8 mouse cellular contexts compared by ENCODE assay signal in genomic region chr13:93302846-93303562, GRCm38 (mm10). TPM values are rescaled to one million over a fixed set of nuclear protein-coding genes. Genes with fewer than 3 reads are reported as not detected.
DNase-seq lines count a peak whose midpoint lies in the region; ATAC-seq and TF ChIP-seq lines count a peak whose summit lies in the region.

No protein-coding gene starts in this region.

- H3K9ac ChIP-seq in heart, embryonic 11.5 days (ENCODE audit: low read depth, low read length), result peak overlapping the region; percentile 96
- H3K9ac ChIP-seq in CH12.LX (ENCODE audit: insufficient read depth, low read depth), result peak overlapping the region; percentile 68
- peak overlapping the region; percentile 91 for H3K9ac ChIP-seq in forebrain, embryonic 14.5 days (ENCODE audit: low read length)

- no peak; the same call in 1 of the 2 replicates for TF ChIP-seq POLR2A in CH12.LX (IDR thresholded peaks at IDR 0.05; ENCODE audit: low read depth, low read length)

- peak overlapping the region; percentile 98 for H3K27ac ChIP-seq in heart, embryonic 11.5 days (ENCODE audit: low read depth, low read length)
- H3K27ac ChIP-seq in CH12.LX (ENCODE audit: insufficient read depth, low read depth), result peak overlapping the region; percentile 84
- peak overlapping the region; percentile 97 for H3K27ac ChIP-seq in forebrain, embryonic 14.5 days (ENCODE audit: low read depth, low read length)
- peak overlapping the region; percentile 69 for H3K27ac ChIP-seq in macrophage

- WGBS in heart, embryonic 11.5 days (ENCODE audit: insufficient replicate concordance), result 14% methylated on average over 19 of the region's 19 CpGs
- 10% methylated on average over 19 of the region's 19 CpGs for WGBS in forebrain, embryonic 14.5 days
- WGBS in macrophage (ENCODE audit: missing documents), result 21% methylated on average over 19 of the region's 19 CpGs

- in situ Hi-C loops in CH12.LX (cut with MboI; ENCODE audit: low pct_ligation_motif_present, low pct_unique_long_range_greater_than_20kb, low sequenced_read_pairs), result no loop called here

- no peak for TF ChIP-seq CTCF in CH12.LX (conservative IDR thresholded peaks at IDR 0.05 in 1 of 2, IDR thresholded peaks at IDR 0.05 in 1 of 2; ENCODE audit: low read depth in 2 of 2, low read length in 2 of 2)

- peak overlapping the region; percentile 94 for H3K4me3 ChIP-seq in heart, embryonic 11.5 days (ENCODE audit: low read depth, low read length)
- H3K4me3 ChIP-seq in CH12.LX (replicated peaks in 1 of 3; ENCODE audit: low read depth in 2 of 3, low read length in 2 of 3, poor library complexity in 1 of 3) (peak overlapping the region; percentile 65 to 92 (median 71)), macrophage (ENCODE audit: inconsistent target) (peak overlapping the region; percentile 74)
- H3K4me3 ChIP-seq in forebrain, embryonic 14.5 days (ENCODE audit: low read depth, low read length), result peak overlapping the region; percentile 80

- TF ChIP-seq EP300 in CH12.LX (IDR thresholded peaks at IDR 0.05; ENCODE audit: low read length), result no peak

- no peaks in the 10 kb centered on the region for H3K36me3 ChIP-seq in heart, embryonic 11.5 days (ENCODE audit: control insufficient read depth, insufficient read depth, low read length)
- H3K36me3 ChIP-seq in CH12.LX (replicated peaks in 1 of 2; ENCODE audit: control insufficient read depth in 1 of 2, insufficient read depth in 1 of 2, low read length in 1 of 2), result peaks cover 0 to 3% of the 10 kb centered on the region in 2 experiments
- no peaks in the 10 kb centered on the region for H3K36me3 ChIP-seq in forebrain, embryonic 14.5 days (ENCODE audit: control insufficient read depth, insufficient read depth, low read length)
- H3K36me3 ChIP-seq in macrophage (ENCODE audit: inconsistent target), result no peaks in the 10 kb centered on the region

- H3K79me2 ChIP-seq in CH12.LX (replicated peaks; ENCODE audit: control insufficient read depth, extremely low read depth, insufficient read depth, poor library complexity, severe bottlenecking), result peaks cover 14% of the 10 kb centered on the region
- H3K79me2 ChIP-seq in macrophage (ENCODE audit: inconsistent target), result peaks cover 24% of the 10 kb centered on the region; the same call in 1 of the 2 replicates

- H3K9me3 ChIP-seq in heart, embryonic 11.5 days (replicated peaks; ENCODE audit: control insufficient read depth, low read length), result no peaks in the 10 kb centered on the region
- no peaks in the 10 kb centered on the region for H3K9me3 ChIP-seq in CH12.LX (replicated peaks; ENCODE audit: low read length)
- H3K9me3 ChIP-seq in forebrain, embryonic 14.5 days (replicated peaks; ENCODE audit: control insufficient read depth, low read length), result no peaks in the 10 kb centered on the region

- no peaks in the 10 kb centered on the region for H3K27me3 ChIP-seq in heart, embryonic 11.5 days (ENCODE audit: control insufficient read depth, insufficient read depth, low read length)
- H3K27me3 ChIP-seq in CH12.LX (replicated peaks), result no peaks in the 10 kb centered on the region
- no peaks in the 10 kb centered on the region for H3K27me3 ChIP-seq in forebrain, embryonic 14.5 days (replicated peaks; ENCODE audit: control insufficient read depth, insufficient read depth, low read length)

- no peak for TF ChIP-seq RAD21 in CH12.LX (IDR thresholded peaks at IDR 0.05; ENCODE audit: low read depth, low read length)

- dilution Hi-C loops in CH12.LX (cut with MboI; ENCODE audit: extremely low pct_ligation_motif_present, extremely low pct_unique_long_range_greater_than_20kb, low sequenced_read_pairs), result no loop called here

- ATAC-seq in heart, embryonic 11.5 days (replicated peaks; ENCODE audit: insufficient number of reproducible peaks, low FRiP score, low TSS enrichment), result peak; percentile 54
- ATAC-seq in forebrain, embryonic 14.5 days, result peak; percentile 61

- H3K4me1 ChIP-seq in heart, embryonic 11.5 days (ENCODE audit: control insufficient read depth, insufficient read depth, low read length), result peaks cover 4% of the 10 kb centered on the region; the same call in 1 of the 2 replicates
- H3K4me1 ChIP-seq in CH12.LX (ENCODE audit: control insufficient read depth in 1 of 2, insufficient read depth in 2 of 2), result peaks cover 9 to 42% of the 10 kb centered on the region in 2 experiments
- H3K4me1 ChIP-seq in forebrain, embryonic 14.5 days (ENCODE audit: control insufficient read depth, insufficient read depth, low read length), result peaks cover 19% of the 10 kb centered on the region

- peak overlapping the region; percentile 59 for H3K4me2 ChIP-seq in heart, embryonic 11.5 days
- H3K4me2 ChIP-seq in CH12.LX (ENCODE audit: insufficient read depth, low read depth, poor library complexity, severe bottlenecking), result peak overlapping the region; percentile 56; the same call in 1 of the 2 replicates
- peak overlapping the region; percentile 72 for H3K4me2 ChIP-seq in forebrain, embryonic 14.5 days (ENCODE audit: low read length)

- no peak for DNase-seq in heart, postnatal 4 days
- no peak for DNase-seq in CH12.LX (ENCODE audit: extremely low read depth)
- peak; percentile 10 for DNase-seq in forebrain, embryonic 14.5 days (ENCODE audit: low spot score)
- no peak for DNase-seq in right cerebral cortex, postnatal 4 days
- no peak for DNase-seq in cerebellum, adult 11 months
- DNase-seq in kidney, postnatal 4 days, result no peak

TF ChIP-seq in CH12.LX, 34 proteins besides CTCF, POLR2A, EP300 and RAD21:
- TF ChIP-seq ZNF384 (IDR thresholded peaks at IDR 0.05; ENCODE audit: low read depth, low read length) (peak; percentile 91), HCFC1 (IDR thresholded peaks at IDR 0.05; ENCODE audit: low read depth, low read length) (no peak)

RNA-seq across cellular contexts. Expression of gene Homer1, which starts 3.6 kb away (rescaled TPM):
- 17.3 and 17.8 TPM in 2 replicates for polyA plus RNA-seq in heart, embryonic 11.5 days (2014; fragmentation: Nextera tagmentation; extraction: Ambion mirVana)
- total RNA-seq in heart, postnatal 4 days (2021), result 10 to 100 TPM; 60.5 to 63.7 TPM
- 16.2 and 16.4 TPM in 2 replicates for total RNA-seq in CH12.LX (2012; rRNA removed)
- total RNA-seq in CH12.LX (2014; rRNA removed), result 32.2 and 35.7 TPM in 2 replicates
- polyA plus RNA-seq in CH12.LX (2012; ENCODE audit: insufficient read length, low read depth), result 12.6 and 14.6 TPM in 2 replicates
- 14.5 and 16.8 TPM in 2 replicates for polyA plus RNA-seq in forebrain, embryonic 14.5 days (2014; fragmentation: Nextera tagmentation; extraction: Ambion mirVana)
- 100 to 1,000 TPM in 1 of 26 experiments, 10 to 100 TPM in 25; 25.0 to 131 (median 43.3) TPM for total RNA-seq in macrophage (2018; cell fraction: chromatin; rRNA removed)
- 10 to 100 TPM; 12.1 to 34.1 (median 18.3) TPM for total RNA-seq in macrophage (2018; cell fraction: cytosol; rRNA removed)
- total RNA-seq in macrophage (2018; cell fraction: nucleus; rRNA removed), result 100 to 1,000 TPM in 2 of 26 experiments, 10 to 100 TPM in 24; 28.3 to 136 (median 54.1) TPM
- 11.4 to 12.6 TPM (median 11.4 TPM) in 3 replicates for polyA plus RNA-seq in macrophage (2018)
